Mouse (Mus musculus) adrenal gland, postnatal 10 days (tissue): ENCODE data around the gene Srgap1. TPM values are rescaled to one million over a fixed set of nuclear protein-coding genes. Genes with fewer than 3 reads are reported as not detected.

Experiments used
- DNase-seq: peaks from one replicate; pipeline ENCODE4 v3.0.0; 2021; ENCODE audit warnings: mixed read lengths
- total RNA-seq, 2 experiments: library from RNA; stranded (reverse); gene quantifications; 2 replicates each; pipeline ENCODE4 v1.2.3; 2021

The Srgap1 gene
- total RNA-seq, 2 experiments from 2014 or later: 3.6 to 7.3 TPM

- DNase-seq: no peak
Measured at GRCm38 (mm10) chr10:121878855-121879254, 168.3 kb downstream of the Srgap1 start.

GRCm38 (mm10) chr10:121877906-121878305, 169.2 kb downstream of the Srgap1 start:
- DNase-seq: no peak

GRCm38 (mm10) chr10:121873063-121873489, 174.0 kb downstream of the Srgap1 start:
- no peak for DNase-seq

- no peak for DNase-seq
Measured at GRCm38 (mm10) chr10:121869941-121870340, 177.2 kb downstream of the Srgap1 start.

- DNase-seq: no peak
Measured at GRCm38 (mm10) chr10:121868255-121868654, 178.9 kb downstream of the Srgap1 start.

- DNase-seq: no peak
Measured at GRCm38 (mm10) chr10:121865503-121866239, 181.4 kb downstream of the Srgap1 start.

GRCm38 (mm10) chr10:121860924-121861323, 186.2 kb downstream of the Srgap1 start:
- no peak for DNase-seq

- DNase-seq: no peak
Measured at GRCm38 (mm10) chr10:121859803-121860571, 187.1 kb downstream of the Srgap1 start.

- no peak for DNase-seq
Measured at GRCm38 (mm10) chr10:121858911-121859310, 188.2 kb downstream of the Srgap1 start.

- no peak for DNase-seq
Measured at GRCm38 (mm10) chr10:121858086-121858485, 189.0 kb downstream of the Srgap1 start.

- DNase-seq: no peak
Measured at GRCm38 (mm10) chr10:121855863-121856446, 191.2 kb downstream of the Srgap1 start.

GRCm38 (mm10) chr10:121853385-121853808, 193.7 kb downstream of the Srgap1 start:
- no peak for DNase-seq

- DNase-seq: no peak
Measured at GRCm38 (mm10) chr10:121849496-121849895, 197.6 kb downstream of the Srgap1 start.

- no peak for DNase-seq
Measured at GRCm38 (mm10) chr10:121845677-121846076, 201.4 kb downstream of the Srgap1 start.

- DNase-seq: peak; percentile 40
Measured at GRCm38 (mm10) chr10:121837166-121837898, 209.8 kb downstream of the Srgap1 start.

- peak; percentile 85 for DNase-seq
Measured at GRCm38 (mm10) chr10:121836507-121837165, 210.5 kb downstream of the Srgap1 start.

GRCm38 (mm10) chr10:121833443-121833842, 213.7 kb downstream of the Srgap1 start:
- DNase-seq: no peak

- DNase-seq: no peak
Measured at GRCm38 (mm10) chr10:121830335-121831307, 216.5 kb downstream of the Srgap1 start.

GRCm38 (mm10) chr10:121829800-121830303, 217.3 kb downstream of the Srgap1 start:
- DNase-seq: no peak

- DNase-seq: no peak
Measured at GRCm38 (mm10) chr10:121829034-121829433, 218.1 kb downstream of the Srgap1 start.
